Mouse (Mus musculus): ENCODE data around the gene Mthfd1.
"Not testable (repeated sequence)": the region's sequence is repeated elsewhere in the genome, so short reads cannot be mapped to it uniquely, and the experiment has no call there.

The Mthfd1 gene

DNA sequence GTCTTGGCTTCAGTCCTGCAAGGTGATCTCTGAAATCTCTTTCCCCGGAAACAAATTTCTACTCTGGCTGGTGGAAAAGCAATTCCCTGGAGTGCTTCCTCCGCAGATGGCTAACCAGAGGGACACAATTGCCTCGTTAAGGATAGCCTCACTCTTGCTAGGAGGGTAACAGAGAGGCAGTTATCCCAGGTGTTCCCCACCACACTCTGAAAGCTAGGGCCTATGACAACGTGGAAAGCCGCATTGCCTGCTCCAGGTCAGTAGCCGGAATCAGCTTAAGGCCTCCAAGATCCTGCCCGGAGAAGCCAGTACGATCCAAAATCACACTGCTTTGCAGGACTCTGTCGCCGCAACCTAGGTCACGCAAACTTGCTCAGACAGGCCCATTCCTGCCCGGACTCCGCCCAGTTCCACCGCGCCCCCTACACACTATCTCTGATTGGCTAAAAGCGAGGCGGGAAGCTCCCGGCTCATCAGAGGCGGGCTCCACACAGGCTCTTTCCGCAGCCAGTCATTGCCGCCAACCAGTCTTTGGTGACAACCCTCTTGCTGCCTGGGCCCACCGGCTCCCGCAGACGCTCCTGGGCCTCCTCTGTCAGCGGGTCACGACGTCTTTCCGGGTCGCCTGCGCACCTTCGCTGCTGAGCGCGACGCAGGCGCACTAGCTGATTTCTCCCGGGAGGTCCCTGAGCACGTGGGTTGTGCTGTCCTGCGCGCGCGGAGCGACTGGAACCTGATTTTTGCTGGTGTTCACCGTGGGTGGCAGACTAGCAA lies at the start of gene Mthfd1:
Mthfd1 (plus strand) TSS at position 574 of the 774 bp plus-strand sequence.
- peak; percentile 95 for DNase-seq

- DNase-seq = no peak
Observed at GRCm38 (mm10) chr12:76209429-76209974, 45.6 kb upstream of the Mthfd1 start.

GRCm38 (mm10) chr12:76215121-76215520 lies 40.0 kb upstream of the Mthfd1 start:
- DNase-seq = no peak

DNA sequence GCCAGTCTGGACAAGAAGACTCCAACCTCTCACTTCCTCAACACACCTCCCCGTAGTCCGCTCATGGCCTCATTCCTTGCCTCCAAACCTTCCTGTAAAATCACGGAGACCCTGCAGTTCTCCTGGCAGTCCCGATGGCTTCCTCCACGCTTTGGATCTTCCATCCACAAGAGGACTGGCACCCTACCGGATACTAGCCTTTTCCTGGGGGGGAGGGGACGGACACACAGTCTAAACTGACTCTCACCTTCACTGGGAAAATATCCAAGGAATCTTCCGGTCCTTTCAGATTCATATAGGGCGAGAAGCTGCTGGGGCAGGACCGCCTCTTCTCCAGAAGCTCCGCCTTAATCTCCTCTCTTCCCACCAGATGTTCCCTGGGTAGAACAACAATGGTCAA lies 38.4 kb upstream of the Mthfd1 start:
- DNase-seq = no peak

DNA sequence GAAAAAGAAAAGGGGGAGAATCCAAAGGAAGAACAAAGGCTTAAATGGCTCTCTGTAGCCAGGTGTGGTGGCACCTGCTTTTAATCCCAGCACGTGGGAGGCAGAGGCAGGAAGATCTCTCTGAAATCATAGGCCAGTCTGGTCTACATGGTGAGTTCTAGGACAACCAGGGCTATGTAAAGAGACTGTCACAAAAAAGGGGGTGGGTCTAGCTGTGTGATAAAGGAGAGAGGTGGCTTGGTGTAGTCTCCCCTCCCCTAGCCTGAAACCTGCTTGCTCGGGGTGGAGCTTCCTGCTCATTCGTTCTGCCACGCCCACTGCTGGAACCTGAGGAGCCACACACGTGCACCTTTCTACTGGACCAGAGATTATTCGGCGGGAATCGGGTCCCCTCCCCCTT lies 33.0 kb upstream of the Mthfd1 start:
- DNase-seq = not testable (repeated sequence)

DNA sequence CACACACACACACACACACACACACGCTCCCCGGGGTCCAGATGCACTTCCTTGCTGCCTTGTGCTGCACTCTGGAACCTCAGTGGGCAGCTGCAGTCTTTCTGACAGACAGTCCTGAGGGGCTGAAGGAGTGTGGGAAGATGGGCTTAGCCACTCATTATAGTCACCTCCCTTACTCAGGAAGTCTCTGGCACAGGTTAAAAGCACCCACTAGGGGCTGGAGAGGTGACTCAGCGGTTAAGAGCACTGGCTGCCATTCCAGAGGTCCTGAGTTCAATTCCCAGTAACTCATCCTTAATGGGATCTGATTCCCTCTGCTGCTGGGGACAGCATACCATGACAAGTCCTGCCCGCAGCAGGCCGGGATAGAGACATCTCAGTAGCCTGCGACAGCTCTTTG lies 24.5 kb upstream of the Mthfd1 start:
- DNase-seq = no peak

DNA sequence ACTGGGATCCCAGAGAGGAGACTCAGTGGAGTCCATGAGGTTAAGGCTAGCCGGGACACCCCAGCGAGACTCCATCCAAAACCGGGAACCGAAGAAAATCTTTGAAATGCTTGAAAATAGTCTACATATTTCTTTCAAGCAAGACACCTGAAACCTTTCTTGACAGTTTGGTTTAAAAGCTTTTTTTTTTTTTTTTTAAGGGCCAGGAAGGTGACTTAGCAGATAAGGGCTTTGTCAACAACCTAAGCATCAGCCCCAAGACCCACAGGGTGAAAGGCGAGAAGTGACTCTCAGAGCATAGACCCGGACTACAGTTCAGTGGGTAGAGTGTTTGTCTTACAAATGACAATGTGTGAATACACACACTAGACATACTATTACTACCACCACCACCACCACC lies 19.8 kb upstream of the Mthfd1 start:
- no peak for DNase-seq

- no peak for DNase-seq
Observed at GRCm38 (mm10) chr12:76239145-76239838, 15.8 kb upstream of the Mthfd1 start.

- no peak for DNase-seq
Observed at GRCm38 (mm10) chr12:76239839-76240571, 15.1 kb upstream of the Mthfd1 start.

DNA sequence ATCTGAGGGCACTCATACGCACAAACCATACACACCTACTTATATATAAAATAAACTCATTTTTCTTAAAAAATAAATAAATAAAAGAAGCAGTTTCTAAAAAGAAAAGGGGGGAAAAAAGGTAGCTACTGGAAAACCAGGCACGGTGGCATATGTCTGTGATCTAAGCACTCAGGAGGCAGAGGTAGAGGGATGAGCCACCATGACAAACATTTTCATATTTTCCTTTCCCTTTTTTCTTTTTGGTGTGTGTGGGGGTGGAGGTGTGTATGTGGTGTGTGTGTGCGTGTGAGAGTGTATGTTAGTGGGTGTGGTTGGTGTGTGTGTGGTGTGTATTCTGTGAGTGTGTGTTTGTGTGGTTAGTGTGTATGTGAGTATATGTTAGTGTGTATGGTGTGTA lies 14.4 kb upstream of the Mthfd1 start:
- no peak for DNase-seq

GRCm38 (mm10) chr12:76241084-76241483 lies 14.0 kb upstream of the Mthfd1 start:
- DNase-seq = no peak

- DNase-seq = no peak
Observed at GRCm38 (mm10) chr12:76241833-76242232, 13.3 kb upstream of the Mthfd1 start.

DNA sequence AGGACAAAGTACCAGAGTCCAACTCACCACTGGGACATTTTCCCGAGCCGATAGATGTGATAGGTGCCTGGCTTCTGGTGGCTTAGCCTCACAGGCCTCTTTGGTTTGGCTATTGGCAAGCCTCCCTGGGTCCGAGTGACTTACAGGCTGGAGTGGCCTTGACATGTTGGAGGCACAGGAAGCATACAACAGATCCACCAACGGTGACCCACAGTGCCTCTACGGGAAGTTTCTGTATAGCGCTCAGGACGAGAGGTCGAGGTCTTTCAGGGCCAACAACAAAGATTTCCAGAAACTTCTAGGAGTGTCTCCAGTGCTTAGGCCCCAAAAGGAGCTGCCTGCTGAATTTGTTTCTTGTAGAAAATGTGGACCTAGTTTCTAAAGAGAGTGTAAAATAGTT lies 10.1 kb upstream of the Mthfd1 start:
- no peak for DNase-seq

DNA sequence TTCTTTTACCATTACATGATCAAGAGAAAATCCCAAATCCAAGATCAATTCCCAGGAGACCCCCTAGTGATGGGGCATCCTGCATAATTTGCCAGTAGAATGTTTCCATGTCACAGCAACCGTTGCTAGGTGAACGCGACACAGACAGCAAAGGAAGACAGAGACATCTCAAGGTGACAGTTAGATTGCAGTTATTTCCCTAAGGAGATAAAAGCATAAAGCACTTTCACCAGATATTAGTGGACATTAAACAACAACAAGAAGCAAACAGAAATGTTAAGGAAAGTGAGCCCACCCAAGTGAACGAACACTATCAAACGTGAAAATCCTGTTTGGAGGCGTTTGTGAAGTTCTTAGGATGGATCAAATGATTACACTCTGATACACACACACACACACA lies 8.5 kb upstream of the Mthfd1 start, which contains the start of gene Tex21:
Tex21 (minus strand) TSS at position 101 of the 400 bp plus-strand sequence.
- DNase-seq = no peak

DNA sequence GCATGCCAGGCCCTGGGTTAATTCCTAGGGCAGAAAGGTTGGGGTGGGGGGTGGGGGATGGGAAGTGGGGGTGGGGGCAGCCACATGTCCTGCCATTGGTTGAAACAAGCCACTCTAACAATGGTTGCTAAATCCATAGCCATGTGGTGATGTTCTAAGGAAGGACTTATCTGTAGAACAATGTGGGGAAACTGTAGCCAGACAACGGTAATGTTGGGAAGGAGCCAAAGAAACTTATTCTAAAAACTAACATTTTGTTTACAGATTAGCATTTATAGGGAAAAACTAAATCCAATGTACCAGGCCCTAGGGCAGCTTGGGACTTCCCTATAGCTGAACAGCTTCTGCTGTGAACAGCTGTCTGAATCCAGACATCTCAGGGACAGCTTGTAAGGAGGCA lies 2.0 kb upstream of the Mthfd1 start:
- no peak for DNase-seq

DNA sequence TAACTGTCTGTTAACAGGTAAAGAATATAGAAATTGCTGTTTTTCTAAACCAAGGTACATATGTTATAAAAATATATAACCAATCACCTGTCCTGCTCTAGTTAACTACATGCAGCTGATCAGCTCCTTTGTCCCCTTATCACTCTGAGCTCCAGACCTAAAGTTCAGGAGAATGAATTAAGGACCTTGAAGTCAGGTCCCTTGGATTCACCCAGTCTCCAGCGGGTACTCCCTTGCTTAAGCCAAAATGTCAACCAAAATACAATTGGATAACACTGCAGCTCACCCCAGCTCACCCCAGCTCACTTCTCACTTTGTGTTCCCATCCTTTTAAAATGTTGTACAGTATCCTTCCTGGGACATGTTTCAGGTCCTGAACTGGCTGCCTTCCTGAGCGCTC lies 1.5 kb upstream of the Mthfd1 start:
- DNase-seq = no peak

DNA sequence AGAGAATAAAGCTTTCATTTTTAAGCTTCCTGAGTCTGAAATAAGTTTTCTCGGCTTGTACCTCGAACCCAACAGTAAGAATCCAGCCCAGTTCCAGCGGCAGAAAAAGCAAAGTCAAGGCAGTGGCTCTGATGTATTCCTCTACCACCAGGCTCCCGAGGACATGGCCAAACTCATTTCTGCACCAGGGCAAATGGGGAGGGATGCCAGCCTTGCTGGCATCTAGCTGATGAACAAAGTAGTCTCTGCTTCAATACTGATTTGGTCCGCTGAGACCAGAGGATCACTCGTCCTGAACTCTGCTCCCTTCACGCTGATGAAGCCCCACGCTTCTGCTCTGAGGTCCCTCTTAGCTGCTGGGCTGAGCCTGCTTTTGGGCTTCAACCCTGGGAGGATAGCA lies 1.1 kb upstream of the Mthfd1 start:
- no peak for DNase-seq

GRCm38 (mm10) chr12:76255499-76255875 lies 389 bp downstream of the Mthfd1 start:
- DNase-seq = no peak

- DNase-seq = no peak
Observed at GRCm38 (mm10) chr12:76256114-76256843, 1.2 kb downstream of the Mthfd1 start.

DNA sequence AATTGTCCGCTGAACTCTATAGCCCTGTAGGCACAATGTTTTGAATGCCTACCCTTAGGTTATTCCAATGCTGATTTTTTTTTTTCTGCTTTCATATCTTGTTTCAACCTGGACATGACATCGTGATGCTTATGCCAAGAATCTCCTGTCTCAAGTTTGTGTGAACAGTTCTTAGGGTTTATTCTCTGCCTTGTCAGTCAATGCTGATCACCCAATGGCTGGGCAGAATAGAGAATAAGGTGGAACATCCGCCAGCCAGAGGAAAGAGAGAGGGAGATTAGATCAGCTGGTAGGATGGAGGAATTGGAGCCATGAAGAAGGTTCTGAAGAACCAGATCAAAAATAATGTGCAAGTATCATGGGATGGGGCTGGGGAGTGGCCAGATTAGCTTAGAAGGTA lies 5.6 kb downstream of the Mthfd1 start:
- no peak for DNase-seq

DNA sequence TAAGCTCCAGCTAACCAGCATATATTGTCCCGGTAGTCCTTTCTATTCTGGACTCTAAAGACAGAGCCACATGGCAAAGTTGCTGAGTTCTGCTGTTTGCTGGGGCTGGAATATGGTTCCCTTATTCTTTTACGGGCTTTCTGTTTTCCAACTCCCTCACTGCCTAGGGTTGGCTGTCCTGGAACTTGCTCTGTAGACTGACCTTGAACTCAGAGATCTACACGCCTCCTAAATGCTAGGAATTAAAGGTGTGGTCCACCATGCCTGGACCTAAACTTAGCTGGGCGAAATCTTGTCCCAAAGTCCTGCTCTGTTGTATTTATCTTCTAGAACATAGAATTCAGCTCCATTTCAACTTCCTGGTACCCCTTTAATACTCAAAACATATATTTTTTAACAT lies 6.5 kb downstream of the Mthfd1 start:
- no peak for DNase-seq

GRCm38 (mm10) chr12:76262918-76263317 lies 7.8 kb downstream of the Mthfd1 start:
- DNase-seq = no peak

DNA sequence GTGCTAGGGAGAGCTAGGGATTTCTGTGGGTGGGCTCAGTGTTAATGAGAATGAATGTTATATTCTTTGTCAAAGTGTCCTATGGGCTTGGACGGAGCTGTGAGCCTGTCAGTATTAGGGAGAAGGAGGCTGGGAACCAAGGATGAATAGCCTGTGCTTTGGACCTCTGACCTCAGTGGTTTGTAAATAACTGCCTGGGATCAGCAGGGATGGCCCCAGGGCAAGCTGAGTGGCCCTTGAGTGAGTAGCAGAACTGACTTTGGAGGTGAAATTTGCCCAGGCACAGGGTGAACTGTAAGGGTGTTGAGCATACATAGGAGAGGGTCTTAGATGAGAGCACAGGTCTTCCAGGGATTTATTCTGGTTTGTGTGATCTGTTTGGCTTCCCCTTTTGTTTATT lies 8.8 kb downstream of the Mthfd1 start:
- no peak for DNase-seq
